ENCODE assay signal across 12 mouse cellular contexts in genomic region chr11:52888150-52888549, GRCm38 (mm10).
DNase-seq lines count a peak whose midpoint lies in the region; ATAC-seq and TF ChIP-seq lines count a peak whose summit lies in the region.
"Had no signal": no experiment of that assay in that cellular context is flagged by ENCODE, and none has a peak within 500 bp of the region (broad histone marks: within the 10 kb centered on the region; RNA-seq: fewer than 3 reads in every experiment).

No protein-coding gene starts in this region.

- peaks cover 14% of the 10 kb centered on the region for H3K4me1 ChIP-seq in midbrain, embryonic 11.5 days (ENCODE audit: control insufficient read depth, insufficient read depth, low read length)

- H3K4me2 ChIP-seq in midbrain, embryonic 11.5 days, result no peak overlapping the region
- H3K4me2 ChIP-seq: heart, embryonic 15.5 days; stomach, embryonic 15.5 days had no signal

- no peaks in the 10 kb centered on the region for H3K36me3 ChIP-seq in midbrain, embryonic 11.5 days (ENCODE audit: control insufficient read depth, insufficient read depth, low read length)
- H3K36me3 ChIP-seq: heart, embryonic 15.5 days; stomach, embryonic 15.5 days had no signal

- H3K27me3 ChIP-seq in midbrain, embryonic 11.5 days (ENCODE audit: control insufficient read depth, insufficient read depth, low read length), result peaks cover 7% of the 10 kb centered on the region
- H3K27me3 ChIP-seq: heart, embryonic 15.5 days; stomach, embryonic 15.5 days had no signal

- H3K9ac ChIP-seq in midbrain, embryonic 11.5 days (ENCODE audit: low read length), result no peak overlapping the region; the same call in 1 of the 2 replicates
- H3K9ac ChIP-seq: heart, embryonic 15.5 days; stomach, embryonic 15.5 days had no signal

- WGBS in midbrain, embryonic 11.5 days, result 7% methylated on average over 6 of the region's 6 CpGs

- no peaks in the 10 kb centered on the region for H3K9me3 ChIP-seq in midbrain, embryonic 11.5 days (ENCODE audit: control insufficient read depth, low read length)
- H3K9me3 ChIP-seq: heart, embryonic 15.5 days; stomach, embryonic 15.5 days had no signal

- DNase-seq in cerebellum, postnatal 14 days, result peak; percentile 44 to 50
- DNase-seq in cerebellum, adult 18-20 months, result no peak
- DNase-seq in thymus, postnatal 25 days, result peak; percentile 7
- DNase-seq in thymus, postnatal 0 days (ENCODE audit: low spot score), result no peak
- DNase-seq in midbrain, embryonic 11.5 days (ENCODE audit: low spot score, missing footprints), result peak; percentile 87
- DNase-seq in layer of hippocampus, postnatal 36 days, result no peak
- DNase-seq in layer of hippocampus, adult 2 months (ENCODE audit: low spot score in 2 of 2), result no peak
- no peak for DNase-seq in heart, postnatal 4 days
- DNase-seq: cerebellum, adult 8-10 months; kidney, adult 2 months had no signal

- no peak overlapping the region for H3K4me3 ChIP-seq in midbrain, embryonic 11.5 days (ENCODE audit: low read depth, low read length)
- H3K4me3 ChIP-seq in layer of hippocampus, adult 2 months, result no peak overlapping the region
- H3K4me3 ChIP-seq: heart, embryonic 15.5 days; stomach, embryonic 15.5 days had no signal

- no peak for ATAC-seq in midbrain, embryonic 11.5 days (ENCODE audit: low FRiP score)

- no peak overlapping the region for H3K27ac ChIP-seq in midbrain, embryonic 11.5 days (ENCODE audit: low read depth, low read length)
- H3K27ac ChIP-seq in layer of hippocampus, adult 2 months, result no peak overlapping the region
- H3K27ac ChIP-seq: heart, embryonic 15.5 days; stomach, embryonic 15.5 days had no signal

- TF ChIP-seq CTCF in layer of hippocampus, adult 2 months (conservative IDR thresholded peaks at IDR 0.05), result no peak

Comparison
In these comparisons a context has a peak if more than half of its experiments do, and no peak if none do; other contexts are left out.
1. DNase-seq: peak in cerebellum, postnatal 14 days (2 of 2), thymus, postnatal 25 days (single experiment) and midbrain, embryonic 11.5 days (single experiment); none in cerebellum, adult 18-20 months (0 of 2), thymus, postnatal 0 days (single experiment), layer of hippocampus, postnatal 36 days (0 of 2), layer of hippocampus, adult 2 months (0 of 2) and heart, postnatal 4 days (single experiment).